Mouse (Mus musculus) activated CD4-positive, CD25-positive, alpha-beta regulatory T cell (primary cell): ENCODE results near the gene Ltv1. TPM values are rescaled to one million over a fixed set of nuclear protein-coding genes. Genes with fewer than 3 reads are reported as not detected.

Source experiments
- polyA plus RNA-seq, 2 experiments: library from polyadenylated mRNA; unstranded; fragments of 100-300 nt; shearing (Covaris generic); gene quantifications; one replicate each; pipeline ENCODE4 v1.2.1; 2017

The Ltv1 gene
- polyA plus RNA-seq: 10 to 100 TPM; 37.6 to 63.3 TPM

DNA sequence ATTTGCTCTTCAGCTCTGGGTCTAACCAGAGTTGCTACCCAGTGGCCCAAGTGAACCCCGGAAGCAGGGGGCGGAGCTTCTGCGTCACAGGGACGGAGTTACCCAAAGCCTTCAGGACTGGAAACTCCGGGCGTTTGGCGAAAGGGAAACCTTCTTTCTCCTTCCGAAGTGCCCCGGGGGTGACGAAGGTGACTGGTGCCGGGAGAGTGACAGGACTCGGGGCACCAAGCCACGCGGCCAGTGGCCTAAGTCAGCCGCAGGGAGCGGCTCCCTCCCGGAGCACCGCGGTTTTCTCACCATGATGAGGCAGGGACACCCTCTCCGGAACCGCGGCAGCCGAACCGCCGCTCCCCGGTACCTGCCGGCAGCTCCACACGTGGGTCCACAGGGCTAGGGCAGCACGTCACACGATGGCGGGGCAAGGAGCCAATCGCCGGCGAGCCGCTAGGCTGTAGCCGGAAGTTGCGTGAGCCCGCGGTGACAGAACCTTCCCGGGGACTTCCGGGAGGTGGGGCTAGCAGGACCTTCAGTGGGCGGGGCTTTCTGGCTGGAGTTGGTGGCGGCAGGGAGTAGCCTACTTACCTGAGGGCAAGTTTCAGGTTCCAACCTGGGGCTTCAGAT is at the start of gene Ltv1:
Gene Ltv1 (minus strand): TSS at position 438 of the 621 bp plus-strand sequence.

DNA sequence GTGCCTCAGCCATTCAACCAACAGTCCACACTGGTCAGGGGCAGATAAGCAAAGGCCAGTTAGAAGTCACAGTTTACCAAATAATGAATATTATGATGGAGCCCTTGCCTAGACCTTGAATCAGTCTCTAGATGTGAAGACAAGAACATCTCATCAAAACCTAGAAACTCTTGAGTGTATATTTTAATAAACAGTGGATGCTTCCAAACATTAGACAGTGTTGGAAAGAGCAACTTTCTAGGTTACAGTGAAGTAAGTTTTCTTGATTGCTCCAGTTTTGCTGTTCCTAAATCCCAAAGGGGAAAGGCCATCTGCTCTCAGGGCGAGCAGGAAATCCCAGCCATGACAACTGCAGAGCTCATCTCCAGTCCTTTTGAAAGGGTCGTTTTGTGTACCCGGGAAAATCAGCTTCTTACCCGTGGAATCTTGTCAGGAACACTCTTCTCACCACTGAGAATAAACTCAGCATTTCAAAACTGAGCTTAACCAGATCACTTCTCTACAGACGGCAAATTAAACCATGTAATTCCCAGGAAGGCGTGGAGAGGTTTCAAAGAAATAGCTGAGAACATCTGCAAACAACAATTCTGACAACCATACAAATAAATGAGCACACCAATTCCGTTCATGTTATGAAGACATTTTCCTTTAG is 14.9 kb downstream of the Ltv1 start, which contains the start of gene Zc2hc1b:
Gene Zc2hc1b (minus strand): TSS at position 51 of the 652 bp plus-strand sequence.

Other genes with a start within 250 kb of the Ltv1 start
- 10 to 100 TPM; 24.6 to 56.9 TPM for gene Stx11, start 228.9 kb downstream of the Ltv1 start, polyA plus RNA-seq
- 10 to 100 TPM; 30.6 to 31.0 TPM for gene Sf3b5, start 187.8 kb downstream of the Ltv1 start, polyA plus RNA-seq
- 1 to 10 TPM; 3.2 to 4.0 TPM for gene Plagl1, start 132.7 kb downstream of the Ltv1 start, polyA plus RNA-seq
- not detected for gene Zc2hc1b, start 15.1 kb downstream of the Ltv1 start, polyA plus RNA-seq